Mouse (Mus musculus) liver, adult 2 months (tissue): ENCODE measurements at regions not wholly inside any gene's neighbourhood (a gene's known extent, or its start where the extent isn't known, plus 50 kb on each side); places are given as distances from the start of the nearest gene placed in this dataset.

Experiments
- DNase-seq: peaks from one replicate; pipeline ENCODE4 v3.0.0-alpha.2; 2011; ENCODE audit warnings: low read depth, low spot score; ENCODE audit errors: extremely low read depth
- H3K27ac ChIP-seq: fragments of 200-500 bp; replicated peaks from 2 replicates; pipeline ENCODE4 v1.5.1; 2012; ENCODE audit warnings: low read depth, mild to moderate bottlenecking, control low read depth, inconsistent platforms, low read length; ENCODE audit not compliant: insufficient read depth
- H3K27me3 ChIP-seq: fragments of 200-500 bp; 2 replicates; pipeline ENCODE4 v1.6.1; 2012; ENCODE audit warnings: mild to moderate bottlenecking, moderate library complexity, low read length, inconsistent platforms; ENCODE audit not compliant: control insufficient read depth, insufficient read depth
- H3K36me3 ChIP-seq: fragments of 200-500 bp; 2 replicates; pipeline ENCODE4 v1.6.1; 2012; ENCODE audit warnings: low read length, inconsistent platforms; ENCODE audit not compliant: control insufficient read depth, insufficient read depth
- H3K4me1 ChIP-seq: fragments of 200-500 bp; 2 replicates; pipeline ENCODE4 v1.6.1; 2011; ENCODE audit warnings: low read length; ENCODE audit not compliant: control insufficient read depth, insufficient read depth
- H3K4me3 ChIP-seq: fragments of 200-500 bp; 2 replicates; pipeline ENCODE4 v1.5.1; 2011; ENCODE audit warnings: low read depth, mild to moderate bottlenecking, control low read depth, low read length, moderate library complexity; ENCODE audit not compliant: insufficient read depth
- H3K79me2 ChIP-seq: fragments of 200-500 bp; 2 replicates; pipeline ENCODE4 v1.6.1; 2012; ENCODE audit warnings: inconsistent platforms, mild to moderate bottlenecking, low read length, moderate library complexity; ENCODE audit not compliant: control insufficient read depth, insufficient read depth
- H3K9ac ChIP-seq: fragments of 200-500 bp; 2 replicates; pipeline ENCODE4 v1.6.1; 2012; ENCODE audit warnings: low read depth, mild to moderate bottlenecking, control low read depth, inconsistent platforms, low read length
- CTCF ChIP-seq: fragments of 200-500 bp; IDR thresholded peaks from 2 replicates; pipeline ENCODE4 v1.5.1; 2011; ENCODE audit warnings: low read depth, low read length, control low read depth
- POLR2A ChIP-seq: fragments of 200-500 bp; IDR thresholded peaks from 2 replicates; pipeline ENCODE4 v1.6.1; 2011; ENCODE audit warnings: low read length, control low read depth; ENCODE audit not compliant: insufficient read depth; ENCODE audit errors: extremely low read depth
- WGBS: fragments of 180-500 bp; shearing (Covaris S2); methylation state at CpG from one replicate; pipeline ENCODE4 v1.1.7; 2018; 5-methylcytosine and 5-hydroxymethylcytosine counted together

GRCm38 (mm10) chr13:5714191-5714591, 147.1 kb upstream of the Klf6 start:
- H3K4me3 ChIP-seq: peak overlapping the region; percentile 5
- peaks cover 7% of the 10 kb centered on the region; the same call in 1 of the 2 replicates for H3K4me1 ChIP-seq
- TF ChIP-seq CTCF (no peak), POLR2A (no peak)
- H3K79me2 ChIP-seq: no peaks in the 10 kb centered on the region
- no peaks in the 10 kb centered on the region for H3K27me3 ChIP-seq
- WGBS: 54% methylated on average over 12 of the region's 12 CpGs
- H3K27ac ChIP-seq: peak overlapping the region; percentile 9; the same call in 1 of the 2 replicates
- peak; percentile 55 for DNase-seq
- H3K36me3 ChIP-seq: no peaks in the 10 kb centered on the region
- H3K9ac ChIP-seq: peak overlapping the region; percentile 23; the same call in 1 of the 2 replicates

- no peak overlapping the region for H3K27ac ChIP-seq
- no peaks in the 10 kb centered on the region for H3K79me2 ChIP-seq
- H3K36me3 ChIP-seq: no peaks in the 10 kb centered on the region
- no peak overlapping the region for H3K4me3 ChIP-seq
- no peaks in the 10 kb centered on the region for H3K27me3 ChIP-seq
- H3K4me1 ChIP-seq: peaks cover 7% of the 10 kb centered on the region; the same call in 1 of the 2 replicates
- H3K9ac ChIP-seq: no peak overlapping the region
- TF ChIP-seq CTCF (no peak), POLR2A (no peak)
- no peak for DNase-seq
These were observed 146.5 kb upstream of the Klf6 start for GRCm38 (mm10) chr13:5714793-5715192.

- H3K9ac ChIP-seq: no peak overlapping the region
- H3K27me3 ChIP-seq: no peaks in the 10 kb centered on the region
- H3K27ac ChIP-seq: no peak overlapping the region
- DNase-seq: no peak
- H3K36me3 ChIP-seq: no peaks in the 10 kb centered on the region
- no peak overlapping the region for H3K4me3 ChIP-seq
- H3K4me1 ChIP-seq: peaks cover 7% of the 10 kb centered on the region; the same call in 1 of the 2 replicates
- H3K79me2 ChIP-seq: no peaks in the 10 kb centered on the region
- WGBS: 85% methylated on average over 3 of the region's 3 CpGs
- TF ChIP-seq CTCF (no peak), POLR2A (no peak)
These were observed 144.5 kb upstream of the Klf6 start for GRCm38 (mm10) chr13:5716749-5717148.

- DNase-seq: no peak
- WGBS: 85% methylated on average over 2 of the region's 2 CpGs
- TF ChIP-seq CTCF (no peak), POLR2A (no peak)
These were observed 138.0 kb upstream of the Klf6 start for GRCm38 (mm10) chr13:5723319-5723718.

GRCm38 (mm10) chr13:5724364-5724763, 136.9 kb upstream of the Klf6 start:
- Histone ChIP-seq H3K27ac (no peak overlapping the region), H3K4me1 (no peaks in the 10 kb centered on the region), H3K9ac (no peak overlapping the region), H3K79me2 (no peaks in the 10 kb centered on the region), H3K27me3 (no peaks in the 10 kb centered on the region), H3K4me3 (no peak overlapping the region), H3K36me3 (no peaks in the 10 kb centered on the region)
- DNase-seq: no peak
- 93% methylated on average over 1 of the region's 1 CpGs for whole genome bisulfite sequencing
- TF ChIP-seq POLR2A: no peak
- no peak for TF ChIP-seq CTCF

More at GRCm38 (mm10) chr13:5723319-5723718, 138.0 kb upstream of the Klf6 start:
- no peaks in the 10 kb centered on the region for H3K36me3 ChIP-seq
- H3K4me1 ChIP-seq: no peaks in the 10 kb centered on the region
- H3K79me2 ChIP-seq: no peaks in the 10 kb centered on the region
- no peak overlapping the region for H3K27ac ChIP-seq
- no peak overlapping the region for H3K9ac ChIP-seq
- H3K27me3 ChIP-seq: no peaks in the 10 kb centered on the region
- no peak overlapping the region for H3K4me3 ChIP-seq

- 81% methylated on average over 4 of the region's 4 CpGs for WGBS
- Histone ChIP-seq H3K27me3 (no peaks in the 10 kb centered on the region), H3K4me1 (no peaks in the 10 kb centered on the region), H3K4me3 (no peak overlapping the region), H3K9ac (no peak overlapping the region), H3K79me2 (no peaks in the 10 kb centered on the region), H3K36me3 (no peaks in the 10 kb centered on the region), H3K27ac (no peak overlapping the region)
- DNase-seq: peak; percentile 16
- TF ChIP-seq CTCF (no peak), POLR2A (no peak)
These were observed 135.3 kb upstream of the Klf6 start for GRCm38 (mm10) chr13:5725984-5726383.
